Mouse (Mus musculus) gastrocnemius, postnatal 14 days (tissue): ENCODE measurements around the gene Cks1brt. TPM values are rescaled to one million over a fixed set of nuclear protein-coding genes. Genes with fewer than 3 reads are reported as not detected.
"Not testable (repeated sequence)": the region's sequence is repeated elsewhere in the genome, so short reads cannot be mapped to it uniquely, and the experiment has no call there.

Source experiments
- DNase-seq: peaks from one replicate; pipeline ENCODE4 v3.0.0; 2021; ENCODE audit warnings: mixed read lengths
- intact Hi-C: fragments of 180-260 bp; cut with DNase I; formaldehyde crosslinking; loops from one replicate; pipeline ENCODE4 v1.15.1; 2025; ENCODE audit warnings: low total_unique reads
- long read RNA-seq, 2 experiments: library from polyadenylated mRNA; stranded (forward); transcript quantifications; one replicate each; pipeline ENCODE4 v2.0.0; 2021
- microRNA-seq, 2 experiments: library from miRNA; unstranded; fragments of <30 nt; microRNA quantifications; one replicate each; pipeline ENCODE4 v1.2.0; 2021
- total RNA-seq, 2 experiments: library from RNA; stranded (reverse); gene quantifications; 2 replicates each; pipeline ENCODE4 v1.2.3; 2021

The Cks1brt gene
- total RNA-seq, result not detected
- long read RNA-seq, experiment 1, result 0 reads
- long read RNA-seq, experiment 2, result 0 reads

GRCm38 (mm10) chr8:85151624-85152023 is at the start of gene Cks1brt:
Gene Cks1brt, plus strand, starts transcription at chr8:85151924.
- intact Hi-C loops, result no loop called here
- DNase-seq, result no peak

- no peak for DNase-seq
- intact Hi-C loops, result no loop called here
These were observed 38.5 kb upstream of the Cks1brt start for GRCm38 (mm10) chr8:85113241-85113640.

- no peak for DNase-seq
- intact Hi-C loops, result no loop called here
These were observed 36.2 kb upstream of the Cks1brt start for GRCm38 (mm10) chr8:85115501-85115900.

GRCm38 (mm10) chr8:85116984-85117383 is 34.7 kb upstream of the Cks1brt start:
- DNase-seq, result no peak
- intact Hi-C loops, result no loop called here

- peak; percentile 70 for DNase-seq
- intact Hi-C loops, result no loop called here
These were observed 32.4 kb upstream of the Cks1brt start for GRCm38 (mm10) chr8:85119052-85119981.

GRCm38 (mm10) chr8:85120251-85120650 is 31.5 kb upstream of the Cks1brt start:
- intact Hi-C loops, DNase-seq: not testable (repeated sequence)

GRCm38 (mm10) chr8:85122995-85123394 is 28.7 kb upstream of the Cks1brt start, which contains the start of gene Zfp791:
Gene Zfp791, minus strand, starts transcription at chr8:85123095.
- intact Hi-C loops, result no loop called here
- no peak for DNase-seq

- intact Hi-C loops, result no loop called here
- no peak for DNase-seq
These were observed 28.0 kb upstream of the Cks1brt start for GRCm38 (mm10) chr8:85123691-85124090.

GRCm38 (mm10) chr8:85132335-85132734 is 19.4 kb upstream of the Cks1brt start:
- DNase-seq, result no peak
- intact Hi-C loops, result no loop called here

GRCm38 (mm10) chr8:85135690-85136089 is 16.0 kb upstream of the Cks1brt start:
- intact Hi-C loops, DNase-seq: not testable (repeated sequence)

- DNase-seq, result no peak
- intact Hi-C loops, result no loop called here
These were observed 9.2 kb upstream of the Cks1brt start for GRCm38 (mm10) chr8:85142516-85142915.

GRCm38 (mm10) chr8:85171291-85171690 is 19.6 kb downstream of the Cks1brt start:
- DNase-seq, result peak; percentile 13
- intact Hi-C loops, result loop anchor here (10.0 kb wide), 1 partner anchor 86 kb away; the partner anchor contains the start of genes Man2b1, Wdr83 and Wdr83os

- intact Hi-C loops, result loop anchor here (10.0 kb wide), 1 partner anchor 91 kb away; the partner anchor contains the start of genes Man2b1, Wdr83 and Wdr83os
- no peak for DNase-seq
These were observed 24.2 kb downstream of the Cks1brt start for GRCm38 (mm10) chr8:85175892-85176291.

GRCm38 (mm10) chr8:85192346-85192745 is 40.6 kb downstream of the Cks1brt start:
- no peak for DNase-seq
- intact Hi-C loops, result no loop called here

GRCm38 (mm10) chr8:85220220-85220619 is 68.5 kb downstream of the Cks1brt start:
- intact Hi-C loops, result no loop called here
- no peak for DNase-seq

- intact Hi-C loops, result no loop called here
- DNase-seq, result no peak
These were observed 69.3 kb downstream of the Cks1brt start for GRCm38 (mm10) chr8:85220992-85221391.

Small RNAs within 50 kb of the gene (microRNA-seq; reads per million reads assigned to microRNA genes)
- 0 to 0.32 reads per million in 2 experiments for gene Gm23388

Other genes with a start within 250 kb of the Cks1brt start
- gene Klf1, start 250.0 kb upstream of the Cks1brt start, total RNA-seq, result under 1 TPM in 1 of 2 experiments, not detected in 1; 0.23 TPM
- gene Dnase2a, start 243.4 kb upstream of the Cks1brt start, total RNA-seq, result 1 to 10 TPM; 5.7 to 6.9 TPM
- gene Mast1, start 214.6 kb upstream of the Cks1brt start, total RNA-seq, result under 1 TPM in 1 of 2 experiments, not detected in 1; 0.07 TPM
- not detected for gene Rtbdn, start 204.9 kb upstream of the Cks1brt start, total RNA-seq
- gene Gm49661, start 182.5 kb upstream of the Cks1brt start, total RNA-seq, result not detected
- 100 to 1,000 TPM; 224 to 248 TPM for gene Prdx2, start 182.3 kb upstream of the Cks1brt start, total RNA-seq
- 10 to 100 TPM; 22.6 to 28.4 TPM for gene Rnaseh2a, start 182.2 kb upstream of the Cks1brt start, total RNA-seq
- 1 to 10 TPM; 6.2 to 6.3 TPM for gene Junb, start 173.2 kb upstream of the Cks1brt start, total RNA-seq
- 1 to 10 TPM; 1.4 to 1.5 TPM for gene Hook2, start 161.3 kb upstream of the Cks1brt start, total RNA-seq
- gene Best2, start 137.4 kb upstream of the Cks1brt start, total RNA-seq, result not detected
- 10 to 100 TPM; 44.3 to 44.9 TPM for gene Asna1, start 126.6 kb upstream of the Cks1brt start, total RNA-seq
- gene Trir, start 125.1 kb upstream of the Cks1brt start, total RNA-seq, result 10 to 100 TPM; 77.5 to 92.1 TPM
- 10 to 100 TPM; 24.6 to 27.9 TPM for gene Tnpo2, start 115.0 kb upstream of the Cks1brt start, total RNA-seq
- 1 to 10 TPM; 3.6 to 4.7 TPM for gene Fbxw9, start 91.9 kb upstream of the Cks1brt start, total RNA-seq
- gene Gm5741, start 83.9 kb upstream of the Cks1brt start, total RNA-seq, result not detected
- 10 to 100 TPM; 18.2 to 20.2 TPM for gene Dhps, start 80.2 kb upstream of the Cks1brt start, total RNA-seq
- 10 to 100 TPM; 45.3 to 46.2 TPM for gene Wdr83os, start 71.2 kb upstream of the Cks1brt start, total RNA-seq
- 10 to 100 TPM; 13.2 to 15.1 TPM for gene Wdr83, start 70.6 kb upstream of the Cks1brt start, total RNA-seq
- gene Man2b1, start 68.7 kb upstream of the Cks1brt start, total RNA-seq, result 10 to 100 TPM; 13.6 to 14.0 TPM
- under 1 TPM; 0.86 to 0.92 TPM for gene Zfp791, start 28.8 kb upstream of the Cks1brt start, total RNA-seq
- not detected for gene Olfr371, start 74.1 kb downstream of the Cks1brt start, total RNA-seq
- 1 to 10 TPM; 7.2 to 9.5 TPM for gene Orc6, start 147.7 kb downstream of the Cks1brt start, total RNA-seq
- 10 to 100 TPM; 51.5 to 52.4 TPM for gene Vps35, start 147.9 kb downstream of the Cks1brt start, total RNA-seq
- gene Mylk3, start 234.4 kb downstream of the Cks1brt start, total RNA-seq, result 1 to 10 TPM; 1.4 to 1.7 TPM